Mouse (Mus musculus) heart, embryonic 16.5 days (tissue): ENCODE data around the gene Myo1b. TPM values are rescaled to one million over a fixed set of nuclear protein-coding genes. Genes with fewer than 3 reads are reported as not detected.
A peak's percentile ranks its signal among the peaks of the same experiment; 100 is the strongest.

Source experiments
- ATAC-seq: fragments of 200-750 bp; cut with Nextera tagmentation; replicated peaks from 2 replicates; pipeline ENCODE4 v1.8.0; 2017; ENCODE audit warnings: moderate number of reproducible peaks; ENCODE audit not compliant: insufficient read depth, low FRiP score; ENCODE audit errors: extremely low read depth
- H3K27ac ChIP-seq: fragments of 300-500 bp; sonication (generic); 2 replicates; pipeline ENCODE4 v1.5.1; 2014; ENCODE audit warnings: mild to moderate bottlenecking, low read length, control low read depth, moderate library complexity
- H3K27me3 ChIP-seq: fragments of 300-500 bp; sonication (generic); 2 replicates; pipeline ENCODE4 v1.6.1; 2014; ENCODE audit warnings: low read length, mixed read lengths; ENCODE audit not compliant: control insufficient read depth, insufficient read depth
- H3K36me3 ChIP-seq: fragments of 300-500 bp; sonication (generic); 2 replicates; pipeline ENCODE4 v1.6.1; 2014; ENCODE audit not compliant: control insufficient read depth, insufficient read depth
- H3K4me1 ChIP-seq: fragments of 300-500 bp; sonication (generic); 2 replicates; pipeline ENCODE4 v1.6.1; 2014; ENCODE audit warnings: low read length, mixed read lengths; ENCODE audit not compliant: control insufficient read depth, insufficient read depth
- H3K4me2 ChIP-seq: fragments of 300-500 bp; sonication (generic); 2 replicates; pipeline ENCODE4 v1.6.1; 2014; ENCODE audit warnings: low read depth, mild to moderate bottlenecking, control low read depth, low read length
- H3K4me3 ChIP-seq: fragments of 300-500 bp; sonication (generic); 2 replicates; pipeline ENCODE4 v1.5.1; 2014; ENCODE audit warnings: mild to moderate bottlenecking, control low read depth, low read length
- H3K9ac ChIP-seq: fragments of 300-500 bp; sonication (generic); 2 replicates; pipeline ENCODE4 v1.6.1; 2014; ENCODE audit warnings: low read length, control low read depth
- H3K9me3 ChIP-seq: fragments of 300-500 bp; sonication (generic); replicated peaks from 2 replicates; pipeline ENCODE4 v1.6.1; 2016; ENCODE audit warnings: low read length; ENCODE audit not compliant: control insufficient read depth
- WGBS: fragments of 180-500 bp; shearing (Covaris S2); extraction: QIAGEN DNeasy Blood & Tissue Kit; methylation state at CpG from one replicate; pipeline ENCODE4 v1.1.7; 2014; 5-methylcytosine and 5-hydroxymethylcytosine counted together
- polyA plus RNA-seq: library from polyadenylated mRNA; unstranded; fragments of >200 nt; fragmentation: Nextera tagmentation; extraction: Ambion mirVana; gene quantifications from 2 replicates; pipeline ENCODE4 v1.2.1, GENCODE M21; 2015

Myo1b gene
- polyA plus RNA-seq, 1 experiment from 2014 or later = 26.6 TPM

DNA sequence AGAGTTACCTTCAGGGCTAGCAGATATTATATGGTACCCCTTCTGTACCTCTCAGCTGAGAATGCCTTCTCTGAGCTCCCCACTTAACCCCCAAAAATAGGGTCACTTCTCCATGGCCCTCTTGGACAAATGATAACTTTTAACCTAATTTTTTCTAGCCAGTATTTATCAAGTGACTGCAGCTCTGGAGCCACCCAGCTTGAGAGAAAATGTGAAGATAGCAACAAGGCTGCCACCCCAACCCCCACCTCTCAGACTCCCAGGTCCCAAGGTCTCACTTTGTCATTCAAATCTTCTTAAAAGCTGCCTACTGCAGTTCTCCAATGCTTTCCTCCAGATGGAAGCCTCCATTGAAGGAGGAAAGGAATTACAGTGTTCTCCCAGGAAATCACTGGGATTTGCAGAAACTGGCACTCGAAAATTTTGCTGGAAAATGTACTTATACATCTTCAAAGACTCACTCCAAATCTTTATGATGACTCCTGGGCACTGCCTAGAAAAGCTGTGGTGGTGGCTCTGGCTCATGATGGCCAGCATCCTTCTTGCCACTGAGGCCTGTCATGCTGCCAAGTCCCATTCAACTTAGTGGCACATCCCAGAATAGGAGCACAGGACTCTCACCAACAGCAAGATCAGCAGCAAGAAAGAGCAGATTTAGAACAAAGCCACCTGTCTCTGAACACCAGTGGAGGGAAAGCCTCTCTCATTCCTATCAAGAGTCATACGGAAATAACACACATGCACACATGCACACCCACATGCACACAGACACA, 70.4 kb downstream of the Myo1b start:
- H3K9ac ChIP-seq = no peak overlapping the region
- no peak overlapping the region for H3K27ac ChIP-seq
- WGBS = 68% methylated on average over 2 of the region's 2 CpGs
- ATAC-seq = no peak
- no peaks in the 10 kb centered on the region for H3K9me3 ChIP-seq
- H3K36me3 ChIP-seq = no peaks in the 10 kb centered on the region
- no peaks in the 10 kb centered on the region; the same call in 1 of the 2 replicates for H3K4me1 ChIP-seq
- H3K4me2 ChIP-seq = no peak overlapping the region
- no peaks in the 10 kb centered on the region for H3K27me3 ChIP-seq
- no peak overlapping the region for H3K4me3 ChIP-seq

DNA sequence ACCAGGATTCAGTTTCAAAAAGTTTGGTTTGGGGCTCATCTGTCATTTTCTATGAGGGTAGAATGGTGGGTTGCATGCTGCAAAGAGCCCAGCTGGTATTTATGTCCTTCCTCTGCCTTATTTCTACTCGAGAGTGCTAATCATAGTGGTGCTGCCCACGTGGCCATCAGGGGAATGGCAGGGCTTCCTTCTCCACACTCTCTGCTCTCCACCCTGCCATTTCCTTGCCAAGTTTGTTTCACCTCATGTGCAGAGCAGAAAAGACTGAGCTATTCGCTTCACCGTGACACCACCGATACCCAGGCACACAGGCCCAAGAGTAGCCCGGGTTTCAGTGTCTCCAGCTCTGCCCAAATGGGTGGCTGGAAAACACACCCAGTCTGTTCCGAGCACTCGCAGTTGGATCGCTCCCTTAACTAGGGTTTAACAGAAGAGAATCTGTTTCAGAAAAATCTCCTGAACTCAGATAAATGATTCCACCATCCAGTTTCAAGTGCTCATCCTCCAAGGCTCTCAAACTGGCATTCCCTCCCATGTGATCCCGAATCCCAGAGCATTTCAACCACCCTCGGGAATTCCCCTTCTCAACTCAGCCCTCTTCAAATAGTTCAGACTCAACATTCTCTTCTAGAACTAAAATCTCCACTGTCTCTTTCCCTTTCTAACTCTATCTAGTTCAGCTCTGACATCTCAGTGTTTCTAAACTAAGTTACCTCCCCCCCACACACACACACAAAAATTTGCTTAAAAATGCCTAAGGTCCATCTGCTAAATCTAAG, 77.8 kb downstream of the Myo1b start:
- WGBS = 42% methylated on average over 11 of the region's 11 CpGs
- Histone ChIP-seq H3K36me3 (peaks cover 4% of the 10 kb centered on the region; the same call in 1 of the 2 replicates), H3K4me3 (no peak overlapping the region), H3K9me3 (no peaks in the 10 kb centered on the region), H3K4me2 (no peak overlapping the region), H3K27ac (peak overlapping the region; percentile 56), H3K27me3 (no peaks in the 10 kb centered on the region), H3K9ac (no peak overlapping the region), H3K4me1 (peaks cover 27% of the 10 kb centered on the region)
- ATAC-seq = peak; percentile 77

- Histone ChIP-seq H3K9ac (no peak overlapping the region), H3K27me3 (no peaks in the 10 kb centered on the region), H3K9me3 (no peaks in the 10 kb centered on the region), H3K4me3 (no peak overlapping the region), H3K36me3 (peaks cover 7% of the 10 kb centered on the region; the same call in 1 of the 2 replicates), H3K4me2 (no peak overlapping the region), H3K4me1 (peaks cover 27% of the 10 kb centered on the region), H3K27ac (peak overlapping the region; percentile 14; the same call in 1 of the 2 replicates)
- 65% methylated on average over 4 of the region's 4 CpGs for WGBS
- ATAC-seq = no peak
Observed at GRCm38 (mm10) chr1:51837311-51837710, 78.6 kb downstream of the Myo1b start.

DNA sequence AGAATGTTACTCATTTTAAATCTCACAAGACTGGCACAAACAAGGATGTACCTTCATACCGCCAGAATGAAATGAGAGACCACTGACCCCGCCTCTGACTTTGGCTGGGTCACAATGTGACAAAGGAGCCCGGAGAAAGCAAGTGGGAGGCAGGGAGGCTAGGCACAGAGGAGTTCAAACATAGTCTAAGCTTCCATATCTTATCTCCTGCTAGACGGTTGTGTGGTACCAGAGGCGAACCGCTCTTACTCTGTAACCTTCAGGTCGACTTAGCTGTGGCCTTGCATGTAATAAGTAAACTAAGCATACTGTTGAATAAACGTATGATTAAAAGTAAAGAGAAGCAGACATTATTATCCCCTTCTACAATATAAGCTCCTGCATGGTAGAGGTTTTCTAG, 80.1 kb downstream of the Myo1b start:
- Histone ChIP-seq H3K36me3 (peaks cover 7% of the 10 kb centered on the region; the same call in 1 of the 2 replicates), H3K4me1 (peaks cover 27% of the 10 kb centered on the region), H3K9me3 (no peaks in the 10 kb centered on the region), H3K27ac (no peak overlapping the region; the same call in 1 of the 2 replicates), H3K4me2 (no peak overlapping the region; the same call in 1 of the 2 replicates), H3K9ac (no peak overlapping the region), H3K4me3 (no peak overlapping the region), H3K27me3 (no peaks in the 10 kb centered on the region)
- 24% methylated on average over 8 of the region's 8 CpGs for WGBS
- no peak; the same call in 1 of the 2 replicates for ATAC-seq

- no peak for ATAC-seq
- Histone ChIP-seq H3K27ac (no peak overlapping the region), H3K27me3 (no peaks in the 10 kb centered on the region), H3K4me2 (no peak overlapping the region), H3K4me1 (peaks cover 32% of the 10 kb centered on the region), H3K36me3 (peaks cover 7% of the 10 kb centered on the region; the same call in 1 of the 2 replicates), H3K9me3 (no peaks in the 10 kb centered on the region), H3K9ac (no peak overlapping the region), H3K4me3 (no peak overlapping the region)
- 72% methylated on average over 3 of the region's 3 CpGs for WGBS
Observed at GRCm38 (mm10) chr1:51834072-51834471, 81.8 kb downstream of the Myo1b start.

GRCm38 (mm10) chr1:51829353-51829752, 86.5 kb downstream of the Myo1b start:
- no peaks in the 10 kb centered on the region for H3K27me3 ChIP-seq
- H3K9ac ChIP-seq = no peak overlapping the region
- H3K4me1 ChIP-seq = peaks cover 5% of the 10 kb centered on the region
- peaks cover 9% of the 10 kb centered on the region; the same call in 1 of the 2 replicates for H3K36me3 ChIP-seq
- peak; percentile 55; the same call in 1 of the 2 replicates for ATAC-seq
- H3K4me2 ChIP-seq = no peak overlapping the region
- H3K27ac ChIP-seq = no peak overlapping the region
- no peaks in the 10 kb centered on the region for H3K9me3 ChIP-seq
- no peak overlapping the region for H3K4me3 ChIP-seq
- WGBS = 70% methylated on average over 9 of the region's 9 CpGs

- H3K4me1 ChIP-seq = no peaks in the 10 kb centered on the region; the same call in 1 of the 2 replicates
- H3K27me3 ChIP-seq = no peaks in the 10 kb centered on the region
- H3K27ac ChIP-seq = no peak overlapping the region
- H3K4me3 ChIP-seq = no peak overlapping the region
- H3K9ac ChIP-seq = no peak overlapping the region
- no peak overlapping the region for H3K4me2 ChIP-seq
- 83% methylated on average over 4 of the region's 4 CpGs for WGBS
- ATAC-seq = no peak
- no peaks in the 10 kb centered on the region for H3K9me3 ChIP-seq
- 0 out of 2 replicates have a peak, but pooled peaks cover 2% of the 10 kb centered on the region for H3K36me3 ChIP-seq
Observed at GRCm38 (mm10) chr1:51822531-51822930, 93.3 kb downstream of the Myo1b start.

GRCm38 (mm10) chr1:51821701-51822495, 94.0 kb downstream of the Myo1b start:
- no peak for ATAC-seq
- no peak overlapping the region for H3K27ac ChIP-seq
- no peak overlapping the region for H3K9ac ChIP-seq
- no peak overlapping the region for H3K4me3 ChIP-seq
- WGBS = 73% methylated on average over 13 of the region's 13 CpGs
- H3K4me1 ChIP-seq = no peaks in the 10 kb centered on the region; the same call in 1 of the 2 replicates
- no peaks in the 10 kb centered on the region for H3K27me3 ChIP-seq
- no peaks in the 10 kb centered on the region for H3K9me3 ChIP-seq
- H3K4me2 ChIP-seq = no peak overlapping the region
- 0 out of 2 replicates have a peak, but pooled peaks cover 2% of the 10 kb centered on the region for H3K36me3 ChIP-seq
